Mouse (Mus musculus) T-helper 1 cell (primary cell): ENCODE measurements around the gene Cntn3.
"Not testable (repeated sequence)": the region's sequence is repeated elsewhere in the genome, so short reads cannot be mapped to it uniquely, and the experiment has no call there.

Source experiments
- in situ Hi-C: fragments of 300-600 bp; cut with MboI, MseI; formaldehyde crosslinking; loops from one replicate; pipeline ENCODE4 v1.15.1; 2025; ENCODE audit warnings: high pct_unique_total_duplicates

Gene Cntn3

GRCm38 (mm10) chr6:102573001-102573400, at the start of gene Cntn3:
Gene Cntn3, minus strand, starts transcription at chr6:102573101.
- in situ Hi-C loops: not testable (repeated sequence)

GRCm38 (mm10) chr6:102600773-102601172, 27.9 kb upstream of the Cntn3 start:
- in situ Hi-C loops: no loop called here

- in situ Hi-C loops: no loop called here
These were observed 24.9 kb upstream of the Cntn3 start for GRCm38 (mm10) chr6:102597756-102598155.

GRCm38 (mm10) chr6:102590151-102590550, 17.2 kb upstream of the Cntn3 start:
- in situ Hi-C loops: no loop called here

GRCm38 (mm10) chr6:102589311-102589710, 16.4 kb upstream of the Cntn3 start:
- in situ Hi-C loops: no loop called here

GRCm38 (mm10) chr6:102586056-102586455, 13.2 kb upstream of the Cntn3 start:
- in situ Hi-C loops: no loop called here

GRCm38 (mm10) chr6:102583578-102583977, 10.7 kb upstream of the Cntn3 start:
- in situ Hi-C loops: no loop called here

GRCm38 (mm10) chr6:102567496-102567895, 5.4 kb downstream of the Cntn3 start:
- in situ Hi-C loops: no loop called here

- in situ Hi-C loops: no loop called here
These were observed 7.7 kb downstream of the Cntn3 start for GRCm38 (mm10) chr6:102565228-102565627.

GRCm38 (mm10) chr6:102564011-102564731, 8.7 kb downstream of the Cntn3 start:
- in situ Hi-C loops: no loop called here

- in situ Hi-C loops: no loop called here
These were observed 9.5 kb downstream of the Cntn3 start for GRCm38 (mm10) chr6:102563431-102563830.

GRCm38 (mm10) chr6:102557521-102557920, 15.4 kb downstream of the Cntn3 start:
- in situ Hi-C loops: no loop called here

- in situ Hi-C loops: no loop called here
These were observed 16.4 kb downstream of the Cntn3 start for GRCm38 (mm10) chr6:102556497-102556896.

- in situ Hi-C loops: no loop called here
These were observed 17.0 kb downstream of the Cntn3 start for GRCm38 (mm10) chr6:102555814-102556437.

- in situ Hi-C loops: no loop called here
These were observed 17.7 kb downstream of the Cntn3 start for GRCm38 (mm10) chr6:102555067-102555657.

- in situ Hi-C loops: no loop called here
These were observed 31.1 kb downstream of the Cntn3 start for GRCm38 (mm10) chr6:102541633-102542412.

GRCm38 (mm10) chr6:102535599-102535998, 37.3 kb downstream of the Cntn3 start:
- in situ Hi-C loops: no loop called here

- in situ Hi-C loops: loop anchor here (10.0 kb wide), 1 partner anchor 1872 kb away; no protein-coding TSS in a partner anchor
These were observed 49.9 kb downstream of the Cntn3 start for GRCm38 (mm10) chr6:102523037-102523436.

- in situ Hi-C loops: loop anchor here (10.0 kb wide), 1 partner anchor 1874 kb away; no protein-coding TSS in a partner anchor
These were observed 51.9 kb downstream of the Cntn3 start for GRCm38 (mm10) chr6:102520977-102521376.

- in situ Hi-C loops: no loop called here
These were observed 57.7 kb downstream of the Cntn3 start for GRCm38 (mm10) chr6:102515231-102515630.

GRCm38 (mm10) chr6:102512085-102512484, 60.8 kb downstream of the Cntn3 start:
- in situ Hi-C loops: no loop called here

- in situ Hi-C loops: loop anchor here (5.0 kb wide), 1 partner anchor 333 kb away; no protein-coding TSS in a partner anchor
These were observed 87.4 kb downstream of the Cntn3 start for GRCm38 (mm10) chr6:102485509-102485908.
